Mouse (Mus musculus): ENCODE measurements around the gene Ehbp1.

DNA sequence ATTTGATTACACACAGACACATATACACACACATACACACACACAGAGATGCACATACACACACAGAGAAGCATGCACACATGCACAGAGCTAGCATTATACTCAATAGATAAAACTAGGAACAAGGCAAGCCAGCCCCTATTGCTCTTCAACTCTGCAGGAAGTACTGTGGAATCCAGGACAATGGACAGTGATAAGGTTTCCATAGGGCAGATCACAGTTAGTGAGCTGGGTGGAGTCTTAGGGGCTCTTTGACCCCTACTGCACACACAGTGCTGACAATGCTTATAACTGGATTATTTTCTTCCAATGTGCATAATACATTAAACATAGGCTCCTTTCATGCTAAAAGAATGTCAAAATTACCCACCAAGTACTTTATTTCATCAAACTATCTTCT is 75.1 kb downstream of the Ehbp1 start:
- no peak for TF ChIP-seq USF2 (conservative IDR thresholded peaks at IDR 0.05; ENCODE audit: low read depth, low read length)
- TF ChIP-seq ELF1 (IDR thresholded peaks at IDR 0.05; ENCODE audit: low read depth, low read length) = no peak
- no peak for TF ChIP-seq POLR2A (IDR thresholded peaks at IDR 0.05; ENCODE audit: low read depth, low read length)

Measured in CH12.LX (cell line).